Mouse (Mus musculus): Measurements from ENCODE around the gene Nsmce4a. TPM values are rescaled to one million over a fixed set of nuclear protein-coding genes. Genes with fewer than 3 reads are reported as not detected.

The Nsmce4a gene
- total and polyA plus RNA-seq, 3 experiments: 67.6 to 208 (median 97.9) TPM

DNA sequence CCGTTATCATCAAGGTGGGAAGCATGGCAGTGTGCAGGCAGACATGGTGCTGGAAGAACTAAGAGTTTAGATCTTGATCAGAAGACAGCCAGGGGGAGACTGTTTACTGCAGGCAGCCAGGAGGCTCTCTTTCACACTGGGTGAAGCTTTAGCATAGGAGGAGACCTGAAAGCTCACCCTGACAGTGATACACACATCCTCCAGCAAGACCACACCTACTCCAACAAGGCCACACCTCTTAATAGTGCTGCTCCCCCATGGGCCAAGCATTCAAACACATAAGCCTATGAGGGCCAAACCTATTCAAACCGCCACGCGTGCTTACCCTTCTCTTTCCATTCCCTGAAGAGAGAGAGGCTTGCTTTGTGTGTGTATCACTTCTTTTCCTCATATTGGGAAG is 9.6 kb downstream of the Nsmce4a start:
- in situ Hi-C loops (cut with MboI; ENCODE audit: low pct_ligation_motif_present, low pct_unique_long_range_greater_than_20kb, low sequenced_read_pairs): no loop called here
- Histone ChIP-seq H3K4me2 (ENCODE audit: insufficient read depth, low read depth, poor library complexity, severe bottlenecking) (no peak overlapping the region), H3K79me2 (replicated peaks; ENCODE audit: control insufficient read depth, extremely low read depth, insufficient read depth, poor library complexity, severe bottlenecking) (no peaks in the 10 kb centered on the region), H3K27ac (ENCODE audit: insufficient read depth, low read depth) (no peak overlapping the region), H3K27me3 (replicated peaks) (peaks cover 16% of the 10 kb centered on the region), H3K36me3 (replicated peaks in 1 of 2; ENCODE audit: control insufficient read depth in 1 of 2, insufficient read depth in 1 of 2, low read length in 1 of 2) (no peaks in the 10 kb centered on the region), H3K9ac (ENCODE audit: insufficient read depth, low read depth) (no peak overlapping the region), H3K9me3 (replicated peaks; ENCODE audit: low read length) (no peaks in the 10 kb centered on the region), H3K4me1 (ENCODE audit: control insufficient read depth in 1 of 2, insufficient read depth in 2 of 2) (no peaks in the 10 kb centered on the region), H3K4me3 (replicated peaks in 1 of 3; ENCODE audit: low read depth in 2 of 3, low read length in 2 of 3, poor library complexity in 1 of 3) (no peak overlapping the region)
- DNase-seq (ENCODE audit: extremely low read depth): no peak
- dilution Hi-C loops (cut with MboI; ENCODE audit: extremely low pct_ligation_motif_present, extremely low pct_unique_long_range_greater_than_20kb, low sequenced_read_pairs): no loop called here
- no peak for TF ChIP-seq USF2 (conservative IDR thresholded peaks at IDR 0.05; ENCODE audit: low read depth, low read length)
- TF ChIP-seq POLR2AphosphoS2 (IDR thresholded peaks at IDR 0.05; ENCODE audit: low read depth, low read length): no peak
- no peak for TF ChIP-seq ZNF384 (IDR thresholded peaks at IDR 0.05; ENCODE audit: low read depth, low read length)
- TF ChIP-seq NRF1 (IDR thresholded peaks at IDR 0.05; ENCODE audit: low read depth, low read length): no peak
- no peak for TF ChIP-seq ELF1 (IDR thresholded peaks at IDR 0.05; ENCODE audit: low read depth, low read length)
- no peak for TF ChIP-seq PAX5 (IDR thresholded peaks at IDR 0.05; ENCODE audit: low read length)
- TF ChIP-seq MEF2A (IDR thresholded peaks at IDR 0.05; ENCODE audit: borderline replicate concordance, low read depth, low read length): no peak
- no peak for TF ChIP-seq UBTF (IDR thresholded peaks at IDR 0.05; ENCODE audit: low read depth, low read length)
- TF ChIP-seq MAFK (IDR thresholded peaks at IDR 0.05; ENCODE audit: insufficient replicate concordance, low read length): no peak
- TF ChIP-seq JUN (IDR thresholded peaks at IDR 0.05; ENCODE audit: insufficient read depth, low read depth, low read length): no peak
- no peak for TF ChIP-seq MAZ (IDR thresholded peaks at IDR 0.05; ENCODE audit: low read depth, low read length)
- no peak for TF ChIP-seq HCFC1 (IDR thresholded peaks at IDR 0.05; ENCODE audit: low read depth, low read length)
- no peak for TF ChIP-seq TCF12 (IDR thresholded peaks at IDR 0.05; ENCODE audit: low read depth, low read length)
- TF ChIP-seq RCOR1 (conservative IDR thresholded peaks at IDR 0.05; ENCODE audit: low read depth, low read length): no peak
- no peak for TF ChIP-seq MXI1 (IDR thresholded peaks at IDR 0.05; ENCODE audit: low read depth, low read length)
- no peak for TF ChIP-seq POLR2A (IDR thresholded peaks at IDR 0.05; ENCODE audit: low read depth, low read length)
- no peak for TF ChIP-seq EP300 (IDR thresholded peaks at IDR 0.05; ENCODE audit: low read length)
- TF ChIP-seq GABPA (IDR thresholded peaks at IDR 0.05; ENCODE audit: insufficient replicate concordance, low read depth, low read length): no peak
- no peak for TF ChIP-seq CHD2 (IDR thresholded peaks at IDR 0.05; ENCODE audit: low read length)

DNA sequence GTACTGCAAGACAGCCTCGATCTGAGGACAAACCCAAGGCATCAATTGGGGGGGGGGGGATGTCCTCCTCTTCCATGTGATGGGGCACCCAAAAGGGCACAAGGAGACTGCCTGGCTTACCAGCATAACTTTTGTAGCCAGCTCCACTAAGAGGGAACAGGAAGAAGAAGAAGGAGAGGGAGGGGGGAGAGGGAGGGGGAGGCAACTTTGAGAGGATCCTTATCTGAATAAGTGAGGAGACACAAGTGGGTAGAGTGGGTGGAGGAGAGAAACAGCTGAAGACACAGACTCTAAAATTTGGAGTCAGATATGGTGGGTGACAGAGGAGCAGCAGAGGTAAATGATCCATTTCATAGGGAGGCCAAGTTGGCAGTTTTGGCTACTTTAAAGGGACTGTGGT is 12.0 kb downstream of the Nsmce4a start:
- no peak for DNase-seq (ENCODE audit: extremely low read depth)
- Histone ChIP-seq H3K79me2 (replicated peaks; ENCODE audit: control insufficient read depth, extremely low read depth, insufficient read depth, poor library complexity, severe bottlenecking) (no peaks in the 10 kb centered on the region), H3K4me3 (replicated peaks in 1 of 3; ENCODE audit: low read depth in 2 of 3, low read length in 2 of 3, poor library complexity in 1 of 3) (no peak overlapping the region), H3K27ac (ENCODE audit: insufficient read depth, low read depth) (no peak overlapping the region), H3K9me3 (replicated peaks; ENCODE audit: low read length) (no peaks in the 10 kb centered on the region), H3K27me3 (replicated peaks) (peaks cover 24% of the 10 kb centered on the region), H3K4me1 (ENCODE audit: control insufficient read depth in 1 of 2, insufficient read depth in 2 of 2) (no peaks in the 10 kb centered on the region), H3K4me2 (ENCODE audit: insufficient read depth, low read depth, poor library complexity, severe bottlenecking) (no peak overlapping the region), H3K9ac (ENCODE audit: insufficient read depth, low read depth) (no peak overlapping the region), H3K36me3 (replicated peaks in 1 of 2; ENCODE audit: control insufficient read depth in 1 of 2, insufficient read depth in 1 of 2, low read length in 1 of 2) (no peaks in the 10 kb centered on the region)
- in situ Hi-C loops (cut with MboI; ENCODE audit: low pct_ligation_motif_present, low pct_unique_long_range_greater_than_20kb, low sequenced_read_pairs): no loop called here
- dilution Hi-C loops (cut with MboI; ENCODE audit: extremely low pct_ligation_motif_present, extremely low pct_unique_long_range_greater_than_20kb, low sequenced_read_pairs): no loop called here
- no peak for TF ChIP-seq USF1 (IDR thresholded peaks at IDR 0.05; ENCODE audit: low read depth, low read length)
- no peak for TF ChIP-seq POLR2A (IDR thresholded peaks at IDR 0.05; ENCODE audit: low read depth, low read length)
- TF ChIP-seq KAT2A (IDR thresholded peaks at IDR 0.05; ENCODE audit: insufficient replicate concordance, low read length): no peak
- no peak for TF ChIP-seq ETS1 (conservative IDR thresholded peaks at IDR 0.05; ENCODE audit: low read depth, low read length)
- no peak for TF ChIP-seq MYC (IDR thresholded peaks at IDR 0.05; ENCODE audit: low read depth, low read length)
- no peak for TF ChIP-seq USF2 (conservative IDR thresholded peaks at IDR 0.05; ENCODE audit: low read depth, low read length)
- TF ChIP-seq SIN3A (IDR thresholded peaks at IDR 0.05; ENCODE audit: low read length): no peak
- TF ChIP-seq JUN (IDR thresholded peaks at IDR 0.05; ENCODE audit: insufficient read depth, low read depth, low read length): no peak
- no peak for TF ChIP-seq MEF2A (IDR thresholded peaks at IDR 0.05; ENCODE audit: borderline replicate concordance, low read depth, low read length)
- TF ChIP-seq MXI1 (IDR thresholded peaks at IDR 0.05; ENCODE audit: low read depth, low read length): no peak
- TF ChIP-seq TCF12 (IDR thresholded peaks at IDR 0.05; ENCODE audit: low read depth, low read length): no peak
- TF ChIP-seq POLR2AphosphoS2 (IDR thresholded peaks at IDR 0.05; ENCODE audit: low read depth, low read length): no peak
- TF ChIP-seq GABPA (IDR thresholded peaks at IDR 0.05; ENCODE audit: insufficient replicate concordance, low read depth, low read length): no peak
- no peak for TF ChIP-seq CHD1 (IDR thresholded peaks at IDR 0.05; ENCODE audit: low read depth, low read length)
- no peak for TF ChIP-seq PAX5 (IDR thresholded peaks at IDR 0.05; ENCODE audit: low read length)
- no peak for TF ChIP-seq MAX (IDR thresholded peaks at IDR 0.05; ENCODE audit: low read length)
- TF ChIP-seq MAFK (IDR thresholded peaks at IDR 0.05; ENCODE audit: insufficient replicate concordance, low read length): no peak
